Mouse (Mus musculus): Measurements from ENCODE around the gene Ccdc93. TPM values are rescaled to one million over a fixed set of nuclear protein-coding genes. Genes with fewer than 3 reads are reported as not detected.
A peak's percentile ranks its signal among the peaks of the same experiment; 100 is the strongest.

Ccdc93 gene
- polyA plus RNA-seq (2014; fragmentation: Nextera tagmentation; extraction: Ambion mirVana) = 10.6 and 11.5 TPM in 2 replicates

DNA sequence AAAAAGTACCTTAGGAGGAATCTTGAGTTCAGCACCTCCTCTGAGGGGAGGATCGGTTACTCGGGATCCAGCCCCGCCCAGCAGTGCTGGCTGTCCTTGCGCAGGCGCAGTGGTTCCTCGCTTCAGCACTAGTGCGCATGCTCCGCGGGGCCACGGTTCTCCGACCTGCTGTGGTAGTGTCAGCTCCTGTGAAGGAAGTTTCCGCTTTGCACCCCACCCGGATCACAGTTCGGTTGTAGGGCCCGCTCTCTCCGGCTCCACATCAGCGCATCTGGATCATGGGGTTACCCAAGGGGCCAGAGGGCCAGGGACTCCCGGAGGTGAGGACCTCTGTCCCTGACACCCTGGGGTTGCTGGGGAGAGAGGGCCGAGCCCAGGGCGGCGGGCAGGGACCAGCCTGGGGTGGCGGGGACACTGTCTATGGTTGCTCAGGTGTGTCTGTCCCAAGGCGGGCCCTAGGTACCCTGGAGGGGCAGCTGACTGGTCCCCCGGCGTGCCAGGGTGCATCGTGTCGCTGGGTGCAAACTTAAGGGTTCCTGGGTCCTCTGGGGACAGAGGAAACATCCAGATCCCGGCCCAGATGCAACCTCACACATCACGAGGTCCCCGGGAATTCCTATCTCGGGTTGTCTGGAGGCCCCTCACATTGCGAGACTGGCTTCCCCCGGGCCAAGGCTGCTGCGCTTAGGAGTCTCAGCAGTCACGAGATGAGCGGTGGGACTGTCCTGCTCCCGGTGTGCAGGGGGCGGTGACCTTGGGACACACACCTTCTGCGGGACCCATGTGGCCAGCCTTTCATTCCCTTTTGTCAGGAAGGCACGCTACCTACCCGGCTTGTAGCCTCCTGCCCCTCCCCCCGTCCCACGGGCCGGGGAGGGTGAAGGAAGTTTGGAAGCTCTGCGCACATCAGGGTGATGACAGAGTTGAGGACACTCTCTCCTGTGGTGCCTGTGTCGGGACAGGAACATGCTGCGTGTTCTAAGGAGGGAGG, at the start of gene Ccdc93:
Gene Ccdc93, plus strand, starts transcription at position 112 of the 991 bp plus-strand sequence.
- WGBS = under 1% methylated on average over 47 of the region's 47 CpGs
- Histone ChIP-seq H3K9me3 (ENCODE audit: control insufficient read depth, low read length) (no peaks in the 10 kb centered on the region), H3K27ac (replicated peaks; ENCODE audit: low read depth, low read length) (no peak within 1 kb of the TSS; the same call in 1 of the 2 replicates)

DNA sequence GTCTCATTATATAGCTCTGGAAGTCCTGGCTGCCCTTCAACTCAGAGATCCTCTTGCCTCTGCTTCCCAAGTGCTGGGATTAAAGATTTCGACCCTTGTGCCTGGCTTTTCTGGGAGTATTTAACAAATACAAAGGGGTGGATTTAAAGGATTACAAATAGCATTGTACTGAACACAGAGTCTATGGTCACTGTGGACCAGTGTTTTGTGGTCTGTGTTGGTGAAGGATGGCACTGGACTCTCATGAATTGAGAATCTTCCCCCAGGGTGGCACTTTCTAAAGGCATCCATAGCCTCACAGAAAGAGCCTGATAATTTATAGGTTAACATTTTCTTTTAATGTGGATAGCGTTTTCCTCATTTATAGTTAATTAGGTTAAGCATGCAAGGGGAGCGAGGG, 49.3 kb upstream of the Ccdc93 start:
- no peak overlapping the region for H3K4me2 ChIP-seq (ENCODE audit: low read length)
- H3K4me1 ChIP-seq (ENCODE audit: control insufficient read depth, insufficient read depth, low read length) = no peaks in the 10 kb centered on the region
- H3K27ac ChIP-seq (replicated peaks; ENCODE audit: low read depth, low read length) = no peak overlapping the region
- WGBS = 67% methylated on average over 3 of the region's 3 CpGs
- H3K36me3 ChIP-seq (ENCODE audit: control insufficient read depth, insufficient read depth, low read length) = no peaks in the 10 kb centered on the region
- no peak for ATAC-seq (ENCODE audit: low FRiP score, low TSS enrichment)
- no peak overlapping the region for H3K9ac ChIP-seq (replicated peaks; ENCODE audit: low read length)
- no peak for DNase-seq
- no peaks in the 10 kb centered on the region for H3K9me3 ChIP-seq (ENCODE audit: control insufficient read depth, low read length)
- no peak overlapping the region for H3K4me3 ChIP-seq (replicated peaks; ENCODE audit: low read depth, low read length)
- H3K27me3 ChIP-seq (ENCODE audit: control insufficient read depth, insufficient read depth, low read length) = no peaks in the 10 kb centered on the region

More for the DNA sequence above, at the start of gene Ccdc93:
- Histone ChIP-seq H3K4me1 (ENCODE audit: control insufficient read depth, insufficient read depth, low read length) (peaks cover 12% of the 10 kb centered on the region), H3K4me2 (ENCODE audit: low read length) (peak within 1 kb of the TSS; percentile 86), H3K9ac (replicated peaks; ENCODE audit: low read length) (peak within 1 kb of the TSS; percentile 88), H3K27me3 (ENCODE audit: control insufficient read depth, insufficient read depth, low read length) (no peaks in the 10 kb centered on the region), H3K36me3 (ENCODE audit: control insufficient read depth, insufficient read depth, low read length) (peaks cover 8% of the 10 kb centered on the region; the same call in 1 of the 2 replicates), H3K4me3 (replicated peaks; ENCODE audit: low read depth, low read length) (peak within 1 kb of the TSS; percentile 88)
- DNase-seq (peak; percentile 99), ATAC-seq (ENCODE audit: low FRiP score, low TSS enrichment) (peak; percentile 92)

DNA sequence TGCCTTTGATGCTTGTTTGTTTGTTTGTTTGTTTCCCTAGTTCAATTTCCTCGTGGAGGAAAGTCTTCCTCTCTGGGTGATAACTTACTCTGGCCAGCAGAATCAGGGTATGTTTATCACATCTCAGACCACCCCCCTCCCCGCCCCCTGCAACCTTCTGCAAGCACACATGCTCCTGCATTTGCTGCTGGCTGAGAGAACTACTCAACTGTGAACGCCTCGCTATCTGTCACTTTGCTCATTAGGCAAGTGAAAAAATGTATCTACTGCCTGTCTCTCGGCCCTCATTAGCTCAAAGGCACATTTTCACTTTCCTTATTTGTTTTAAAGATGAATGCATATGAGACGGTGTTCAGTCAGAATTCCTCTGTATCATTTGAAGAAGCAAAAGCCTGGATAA, 42.5 kb upstream of the Ccdc93 start:
- H3K4me2 ChIP-seq (ENCODE audit: low read length) = no peak overlapping the region
- DNase-seq = no peak
- no peak overlapping the region for H3K27ac ChIP-seq (replicated peaks; ENCODE audit: low read depth, low read length)
- no peak for ATAC-seq (ENCODE audit: low FRiP score, low TSS enrichment)
- no peaks in the 10 kb centered on the region for H3K27me3 ChIP-seq (ENCODE audit: control insufficient read depth, insufficient read depth, low read length)
- H3K9ac ChIP-seq (replicated peaks; ENCODE audit: low read length) = no peak overlapping the region
- H3K36me3 ChIP-seq (ENCODE audit: control insufficient read depth, insufficient read depth, low read length) = no peaks in the 10 kb centered on the region
- H3K4me3 ChIP-seq (replicated peaks; ENCODE audit: low read depth, low read length) = no peak overlapping the region
- H3K9me3 ChIP-seq (ENCODE audit: control insufficient read depth, low read length) = no peaks in the 10 kb centered on the region
- 25% methylated on average over 6 of the region's 6 CpGs for WGBS
- peaks cover 9% of the 10 kb centered on the region; the same call in 1 of the 2 replicates for H3K4me1 ChIP-seq (ENCODE audit: control insufficient read depth, insufficient read depth, low read length)

GRCm38 (mm10) chr1:121388732-121389131, 42.1 kb upstream of the Ccdc93 start:
- Histone ChIP-seq H3K36me3 (ENCODE audit: control insufficient read depth, insufficient read depth, low read length) (no peaks in the 10 kb centered on the region), H3K4me3 (replicated peaks; ENCODE audit: low read depth, low read length) (no peak overlapping the region), H3K9ac (replicated peaks; ENCODE audit: low read length) (no peak overlapping the region), H3K9me3 (ENCODE audit: control insufficient read depth, low read length) (no peaks in the 10 kb centered on the region), H3K4me2 (ENCODE audit: low read length) (no peak overlapping the region), H3K27me3 (ENCODE audit: control insufficient read depth, insufficient read depth, low read length) (no peaks in the 10 kb centered on the region), H3K4me1 (ENCODE audit: control insufficient read depth, insufficient read depth, low read length) (peaks cover 9% of the 10 kb centered on the region; the same call in 1 of the 2 replicates), H3K27ac (replicated peaks; ENCODE audit: low read depth, low read length) (no peak overlapping the region)
- 43% methylated on average over 7 of the region's 7 CpGs for WGBS
- no peak for DNase-seq
- no peak for ATAC-seq (ENCODE audit: low FRiP score, low TSS enrichment)

- Histone ChIP-seq H3K4me1 (ENCODE audit: control insufficient read depth, insufficient read depth, low read length) (peaks cover 9% of the 10 kb centered on the region; the same call in 1 of the 2 replicates), H3K27me3 (ENCODE audit: control insufficient read depth, insufficient read depth, low read length) (no peaks in the 10 kb centered on the region), H3K4me3 (replicated peaks; ENCODE audit: low read depth, low read length) (no peak overlapping the region), H3K9me3 (ENCODE audit: control insufficient read depth, low read length) (no peaks in the 10 kb centered on the region), H3K27ac (replicated peaks; ENCODE audit: low read depth, low read length) (no peak overlapping the region; the same call in 1 of the 2 replicates), H3K4me2 (ENCODE audit: low read length) (no peak overlapping the region), H3K36me3 (ENCODE audit: control insufficient read depth, insufficient read depth, low read length) (no peaks in the 10 kb centered on the region), H3K9ac (replicated peaks; ENCODE audit: low read length) (no peak overlapping the region)
- WGBS = 75% methylated on average over 12 of the region's 12 CpGs
- DNase-seq = peak; percentile 44
- ATAC-seq (ENCODE audit: low FRiP score, low TSS enrichment) = peak; percentile 22
These were observed 41.3 kb upstream of the Ccdc93 start for GRCm38 (mm10) chr1:121389574-121389973.

- Histone ChIP-seq H3K27me3 (ENCODE audit: control insufficient read depth, insufficient read depth, low read length) (no peaks in the 10 kb centered on the region), H3K4me1 (ENCODE audit: control insufficient read depth, insufficient read depth, low read length) (peaks cover 9% of the 10 kb centered on the region; the same call in 1 of the 2 replicates), H3K36me3 (ENCODE audit: control insufficient read depth, insufficient read depth, low read length) (no peaks in the 10 kb centered on the region), H3K4me2 (ENCODE audit: low read length) (no peak overlapping the region; the same call in 1 of the 2 replicates), H3K27ac (replicated peaks; ENCODE audit: low read depth, low read length) (no peak overlapping the region; the same call in 1 of the 2 replicates), H3K9me3 (ENCODE audit: control insufficient read depth, low read length) (no peaks in the 10 kb centered on the region), H3K4me3 (replicated peaks; ENCODE audit: low read depth, low read length) (no peak overlapping the region), H3K9ac (replicated peaks; ENCODE audit: low read length) (no peak overlapping the region)
- WGBS = 35% methylated on average over 5 of the region's 5 CpGs
- DNase-seq (peak; percentile 56), ATAC-seq (ENCODE audit: low FRiP score, low TSS enrichment) (no peak)
These were observed 40.8 kb upstream of the Ccdc93 start for GRCm38 (mm10) chr1:121390003-121390402.

DNA sequence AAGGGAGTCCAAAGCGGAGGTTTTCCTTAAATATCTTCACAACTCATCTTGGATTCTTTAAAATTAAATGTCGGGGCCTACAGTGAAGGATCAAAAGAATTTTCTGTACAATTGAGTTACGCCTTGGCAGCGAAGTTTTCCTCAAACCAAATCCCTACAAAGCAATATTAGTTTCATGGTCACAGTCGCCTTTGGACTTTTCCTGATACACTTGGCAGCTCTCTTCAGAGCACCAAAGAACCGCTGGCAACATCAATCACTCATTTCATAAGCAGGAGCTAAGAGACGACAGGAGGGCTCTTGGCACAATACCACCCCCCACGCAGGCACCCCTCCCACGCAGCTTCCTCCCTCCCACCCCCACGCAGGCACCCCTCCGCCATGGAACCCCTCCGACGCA, 40.4 kb upstream of the Ccdc93 start:
- DNase-seq (peak; percentile 47), ATAC-seq (ENCODE audit: low FRiP score, low TSS enrichment) (peak; percentile 7; the same call in 1 of the 2 replicates)
- 31% methylated on average over 13 of the region's 13 CpGs for WGBS
- Histone ChIP-seq H3K36me3 (ENCODE audit: control insufficient read depth, insufficient read depth, low read length) (no peaks in the 10 kb centered on the region), H3K27ac (replicated peaks; ENCODE audit: low read depth, low read length) (no peak overlapping the region), H3K9ac (replicated peaks; ENCODE audit: low read length) (no peak overlapping the region), H3K4me3 (replicated peaks; ENCODE audit: low read depth, low read length) (no peak overlapping the region), H3K9me3 (ENCODE audit: control insufficient read depth, low read length) (no peaks in the 10 kb centered on the region), H3K4me2 (ENCODE audit: low read length) (peak overlapping the region; percentile 37), H3K27me3 (ENCODE audit: control insufficient read depth, insufficient read depth, low read length) (no peaks in the 10 kb centered on the region), H3K4me1 (ENCODE audit: control insufficient read depth, insufficient read depth, low read length) (peaks cover 9% of the 10 kb centered on the region; the same call in 1 of the 2 replicates)

- Histone ChIP-seq H3K36me3 (ENCODE audit: control insufficient read depth, insufficient read depth, low read length) (no peaks in the 10 kb centered on the region), H3K4me1 (ENCODE audit: control insufficient read depth, insufficient read depth, low read length) (peaks cover 9% of the 10 kb centered on the region; the same call in 1 of the 2 replicates), H3K27me3 (ENCODE audit: control insufficient read depth, insufficient read depth, low read length) (no peaks in the 10 kb centered on the region), H3K9ac (replicated peaks; ENCODE audit: low read length) (no peak overlapping the region), H3K9me3 (ENCODE audit: control insufficient read depth, low read length) (no peaks in the 10 kb centered on the region), H3K27ac (replicated peaks; ENCODE audit: low read depth, low read length) (no peak overlapping the region), H3K4me3 (replicated peaks; ENCODE audit: low read depth, low read length) (no peak overlapping the region), H3K4me2 (ENCODE audit: low read length) (peak overlapping the region; percentile 37)
- peak; percentile 12; the same call in 1 of the 2 replicates for ATAC-seq (ENCODE audit: low FRiP score, low TSS enrichment)
- 39% methylated on average over 8 of the region's 8 CpGs for WGBS
- peak; percentile 55 for DNase-seq
These were observed 40.0 kb upstream of the Ccdc93 start for GRCm38 (mm10) chr1:121390855-121391254.

Measured in midbrain, embryonic 14.5 days (tissue).